Mouse (Mus musculus): ENCODE data around the gene Amd1. TPM values are rescaled to one million over a fixed set of nuclear protein-coding genes. Genes with fewer than 3 reads are reported as not detected.

Amd1 gene
- total RNA-seq, 1 experiment = 126 TPM

DNA sequence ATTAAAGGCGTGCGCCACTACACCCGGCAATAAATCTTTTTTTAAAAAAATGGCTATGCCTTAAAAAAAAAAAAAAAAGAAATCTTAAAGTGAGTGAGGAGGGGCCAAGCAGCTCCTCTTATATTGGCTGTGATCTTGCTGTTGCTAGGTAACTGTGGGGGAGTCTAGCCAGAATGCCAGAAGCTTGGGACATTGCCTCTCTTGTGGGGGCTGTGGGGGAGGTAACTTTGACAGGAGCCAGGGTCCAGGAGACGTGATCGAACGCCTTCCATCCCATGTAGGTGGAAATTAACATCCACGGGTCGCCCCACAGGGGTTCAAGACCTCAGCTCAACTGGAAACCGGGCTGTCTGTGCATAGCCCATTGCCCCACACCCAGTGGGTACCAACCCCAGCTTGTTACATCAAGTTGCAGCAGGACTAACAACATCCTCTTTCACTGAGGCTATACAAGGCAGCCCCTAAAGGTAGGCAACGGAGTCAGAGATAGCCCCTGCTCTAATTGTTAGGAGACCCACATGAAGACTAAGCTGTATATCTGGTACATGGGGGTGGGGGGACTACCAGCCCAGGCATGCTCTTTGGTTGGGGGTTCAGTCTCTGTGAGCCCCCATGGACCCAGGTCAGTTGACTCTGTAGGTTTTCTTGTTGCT is 17.7 kb downstream of the Amd1 start:
- H3K4me1 ChIP-seq (ENCODE audit: control insufficient read depth in 2 of 2, insufficient read depth in 2 of 2, low read length in 2 of 2, poor library complexity in 1 of 2) = peaks cover 0 to 7% of the 10 kb centered on the region in 2 experiments; a peak in 3 of 4 replicates
- no peak for TF ChIP-seq ZC3H11A (IDR thresholded peaks at IDR 0.05; ENCODE audit: borderline replicate concordance, low read depth, low read length)
- TF ChIP-seq CHD2 (IDR thresholded peaks at IDR 0.05; ENCODE audit: low read depth, low read length) = no peak
- no peak for TF ChIP-seq HCFC1 (IDR thresholded peaks at IDR 0.05; ENCODE audit: borderline replicate concordance, insufficient read depth, low read length)
- TF ChIP-seq MAFK (IDR thresholded peaks at IDR 0.05; ENCODE audit: insufficient read depth, low read depth, low read length) = no peak
- no peak for TF ChIP-seq ZNF384 (IDR thresholded peaks at IDR 0.05; ENCODE audit: low read depth, low read length)
- in situ Hi-C loops (cut with MboI; ENCODE audit: low sequenced_read_pairs in 2 of 2, unreplicated experiment in 2 of 2) = no loop called here
- DNase-seq (ENCODE audit: low read depth, low spot score) = no peak
- H3K27ac ChIP-seq (ENCODE audit: insufficient read depth, low read depth, low read length, poor library complexity, severe bottlenecking) = no peak overlapping the region
- no peaks in the 10 kb centered on the region for H3K9me3 ChIP-seq (ENCODE audit: control insufficient read depth, insufficient read depth, low read depth, low read length)
- H3K4me3 ChIP-seq (ENCODE audit: insufficient read depth in 1 of 2, low read depth in 1 of 2, low read length in 2 of 2, poor library complexity in 1 of 2, severe bottlenecking in 1 of 2) = no peak overlapping the region
- no peaks in the 10 kb centered on the region; the same call in 1 of the 2 replicates for H3K36me3 ChIP-seq (ENCODE audit: control insufficient read depth, insufficient read depth, low read length, poor library complexity, severe bottlenecking)
- H3K9ac ChIP-seq (ENCODE audit: insufficient read depth, low read depth, low read length, poor library complexity, severe bottlenecking) = no peak overlapping the region

DNA sequence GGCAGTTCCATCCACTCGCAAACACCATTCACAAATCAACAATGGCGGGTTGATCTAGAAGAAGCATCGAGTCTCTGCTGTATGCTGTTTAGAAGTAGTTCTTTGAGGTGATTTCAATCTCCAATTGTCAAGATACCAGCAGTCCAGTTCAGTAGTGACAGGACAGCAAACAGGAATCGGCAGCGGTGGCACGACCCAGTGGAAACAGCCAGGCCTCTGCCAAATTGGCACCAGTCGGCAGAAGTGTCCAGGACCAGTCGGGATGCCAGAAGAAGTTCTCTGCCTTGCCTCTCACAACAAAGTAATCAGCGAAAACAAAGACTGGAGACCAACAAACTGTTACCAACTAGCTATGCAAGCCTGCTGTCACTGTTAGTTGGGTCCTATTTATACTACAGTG is 18.4 kb downstream of the Amd1 start:
- TF ChIP-seq CHD2 (IDR thresholded peaks at IDR 0.05; ENCODE audit: low read depth, low read length) (no peak), ZNF384 (IDR thresholded peaks at IDR 0.05; ENCODE audit: low read depth, low read length) (no peak), ZC3H11A (IDR thresholded peaks at IDR 0.05; ENCODE audit: borderline replicate concordance, low read depth, low read length) (no peak), HCFC1 (IDR thresholded peaks at IDR 0.05; ENCODE audit: borderline replicate concordance, insufficient read depth, low read length) (no peak), MAFK (IDR thresholded peaks at IDR 0.05; ENCODE audit: insufficient read depth, low read depth, low read length) (no peak)
- no peak overlapping the region for H3K9ac ChIP-seq (ENCODE audit: insufficient read depth, low read depth, low read length, poor library complexity, severe bottlenecking)
- no peaks in the 10 kb centered on the region for H3K9me3 ChIP-seq (ENCODE audit: control insufficient read depth, insufficient read depth, low read depth, low read length)
- DNase-seq (ENCODE audit: low read depth, low spot score) = no peak
- in situ Hi-C loops (cut with MboI; ENCODE audit: low sequenced_read_pairs in 2 of 2, unreplicated experiment in 2 of 2) = no loop called here
- peaks cover 0 to 7% of the 10 kb centered on the region in 2 experiments; a peak in 3 of 4 replicates for H3K4me1 ChIP-seq (ENCODE audit: control insufficient read depth in 2 of 2, insufficient read depth in 2 of 2, low read length in 2 of 2, poor library complexity in 1 of 2)
- no peak overlapping the region for H3K4me3 ChIP-seq (ENCODE audit: insufficient read depth in 1 of 2, low read depth in 1 of 2, low read length in 2 of 2, poor library complexity in 1 of 2, severe bottlenecking in 1 of 2)
- H3K27ac ChIP-seq (ENCODE audit: insufficient read depth, low read depth, low read length, poor library complexity, severe bottlenecking) = no peak overlapping the region
- no peaks in the 10 kb centered on the region; the same call in 1 of the 2 replicates for H3K36me3 ChIP-seq (ENCODE audit: control insufficient read depth, insufficient read depth, low read length, poor library complexity, severe bottlenecking)

DNA sequence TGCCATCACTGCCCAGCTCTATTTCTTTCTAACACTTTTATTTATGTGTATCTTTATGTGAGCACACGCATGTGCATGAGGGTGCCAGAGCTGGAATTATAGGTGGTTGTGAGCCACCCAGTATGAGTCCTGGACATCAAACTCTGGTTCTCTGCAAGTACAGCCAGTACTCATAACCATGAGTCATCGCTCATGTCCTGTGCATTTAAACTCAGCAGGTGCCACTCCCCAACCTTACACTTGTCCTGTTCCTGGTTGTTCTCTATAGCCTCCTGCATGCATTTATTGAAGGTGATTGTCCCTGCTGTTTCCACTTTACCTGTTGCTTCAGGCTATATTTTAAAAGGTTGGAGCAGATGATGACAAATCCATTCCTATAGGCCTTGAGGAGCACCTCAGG is 20.4 kb downstream of the Amd1 start:
- TF ChIP-seq ZNF384 (IDR thresholded peaks at IDR 0.05; ENCODE audit: low read depth, low read length) (no peak), MAFK (IDR thresholded peaks at IDR 0.05; ENCODE audit: insufficient read depth, low read depth, low read length) (no peak), HCFC1 (IDR thresholded peaks at IDR 0.05; ENCODE audit: borderline replicate concordance, insufficient read depth, low read length) (no peak), CHD2 (IDR thresholded peaks at IDR 0.05; ENCODE audit: low read depth, low read length) (no peak), ZC3H11A (IDR thresholded peaks at IDR 0.05; ENCODE audit: borderline replicate concordance, low read depth, low read length) (no peak)
- no peak overlapping the region for H3K27ac ChIP-seq (ENCODE audit: insufficient read depth, low read depth, low read length, poor library complexity, severe bottlenecking)
- H3K9ac ChIP-seq (ENCODE audit: insufficient read depth, low read depth, low read length, poor library complexity, severe bottlenecking) = no peak overlapping the region
- no peak for DNase-seq (ENCODE audit: low read depth, low spot score)
- no peaks in the 10 kb centered on the region; the same call in 1 of the 2 replicates for H3K36me3 ChIP-seq (ENCODE audit: control insufficient read depth, insufficient read depth, low read length, poor library complexity, severe bottlenecking)
- no peaks in the 10 kb centered on the region for H3K9me3 ChIP-seq (ENCODE audit: control insufficient read depth, insufficient read depth, low read depth, low read length)
- in situ Hi-C loops (cut with MboI; ENCODE audit: low sequenced_read_pairs in 2 of 2, unreplicated experiment in 2 of 2) = no loop called here
- peaks cover 0 to 7% of the 10 kb centered on the region in 2 experiments; a peak in 3 of 4 replicates for H3K4me1 ChIP-seq (ENCODE audit: control insufficient read depth in 2 of 2, insufficient read depth in 2 of 2, low read length in 2 of 2, poor library complexity in 1 of 2)
- no peak overlapping the region for H3K4me3 ChIP-seq (ENCODE audit: insufficient read depth in 1 of 2, low read depth in 1 of 2, low read length in 2 of 2, poor library complexity in 1 of 2, severe bottlenecking in 1 of 2)

DNA sequence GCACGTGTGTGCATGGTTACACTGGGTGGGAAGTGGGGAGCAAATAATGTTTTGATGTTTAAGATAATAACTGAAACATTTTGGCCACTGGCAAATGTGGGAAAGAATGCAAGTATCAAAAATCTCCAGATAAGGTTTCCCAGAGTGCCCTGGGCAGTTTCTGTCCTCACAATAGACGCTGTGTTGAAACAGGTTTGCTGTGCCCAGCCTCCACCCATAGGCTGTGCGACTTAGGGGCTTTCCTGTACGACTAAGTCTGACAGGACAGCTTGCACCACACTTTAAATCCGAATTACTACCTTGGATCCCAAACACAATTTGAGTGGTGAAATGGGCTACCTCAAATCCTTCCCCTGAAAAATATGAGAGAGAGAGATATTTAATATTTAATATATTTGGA is 23.7 kb downstream of the Amd1 start:
- Histone ChIP-seq H3K27ac (ENCODE audit: insufficient read depth, low read depth, low read length, poor library complexity, severe bottlenecking) (no peak overlapping the region), H3K9ac (ENCODE audit: insufficient read depth, low read depth, low read length, poor library complexity, severe bottlenecking) (no peak overlapping the region), H3K36me3 (ENCODE audit: control insufficient read depth, insufficient read depth, low read length, poor library complexity, severe bottlenecking) (no peaks in the 10 kb centered on the region), H3K4me3 (ENCODE audit: insufficient read depth in 1 of 2, low read depth in 1 of 2, low read length in 2 of 2, poor library complexity in 1 of 2, severe bottlenecking in 1 of 2) (no peak overlapping the region), H3K9me3 (ENCODE audit: control insufficient read depth, insufficient read depth, low read depth, low read length) (no peaks in the 10 kb centered on the region), H3K4me1 (ENCODE audit: control insufficient read depth in 2 of 2, insufficient read depth in 2 of 2, low read length in 2 of 2, poor library complexity in 1 of 2) (no peaks in the 10 kb centered on the region)
- TF ChIP-seq CHD2 (IDR thresholded peaks at IDR 0.05; ENCODE audit: low read depth, low read length) (no peak), ZC3H11A (IDR thresholded peaks at IDR 0.05; ENCODE audit: borderline replicate concordance, low read depth, low read length) (no peak), MAFK (IDR thresholded peaks at IDR 0.05; ENCODE audit: insufficient read depth, low read depth, low read length) (no peak), ZNF384 (IDR thresholded peaks at IDR 0.05; ENCODE audit: low read depth, low read length) (no peak), HCFC1 (IDR thresholded peaks at IDR 0.05; ENCODE audit: borderline replicate concordance, insufficient read depth, low read length) (no peak)
- DNase-seq (ENCODE audit: low read depth, low spot score) = no peak
- in situ Hi-C loops (cut with MboI; ENCODE audit: low sequenced_read_pairs in 2 of 2, unreplicated experiment in 2 of 2) = no loop called here

All from ES-E14 (cell line).